Mouse (Mus musculus): ENCODE measurements around the gene Vmn1r217. TPM values are rescaled to one million over a fixed set of nuclear protein-coding genes. Genes with fewer than 3 reads are reported as not detected.
"Not testable (repeated sequence)": the region's sequence is repeated elsewhere in the genome, so short reads cannot be mapped to it uniquely, and the experiment has no call there.

Vmn1r217 gene
- not detected for total RNA-seq (2021)
- long read RNA-seq, result 0 reads

DNA sequence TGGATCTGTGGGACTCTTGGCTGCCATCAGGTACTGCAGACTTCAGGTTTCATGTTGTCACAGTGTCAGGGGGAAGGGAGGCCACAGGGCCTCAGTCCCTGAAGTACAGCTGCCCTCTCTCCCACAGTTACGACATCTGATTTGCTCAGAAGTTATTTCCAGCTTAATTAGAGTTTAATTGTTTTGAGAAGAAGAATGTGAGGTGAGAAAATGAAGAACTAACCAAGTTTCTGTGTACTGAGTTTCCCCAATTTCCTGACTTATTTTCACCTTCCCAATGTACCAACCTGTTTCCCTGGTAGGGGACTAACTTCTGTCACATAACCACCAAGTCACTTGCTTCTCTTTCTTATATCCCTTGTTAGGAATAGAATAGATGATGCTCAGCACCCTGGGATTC lies at the start of gene Vmn1r217:
TSS of gene Vmn1r217 (minus strand) at position 101 of the 400 bp plus-strand sequence.
- DNase-seq (ENCODE audit: low spot score in 2 of 2), result not testable (repeated sequence)

DNA sequence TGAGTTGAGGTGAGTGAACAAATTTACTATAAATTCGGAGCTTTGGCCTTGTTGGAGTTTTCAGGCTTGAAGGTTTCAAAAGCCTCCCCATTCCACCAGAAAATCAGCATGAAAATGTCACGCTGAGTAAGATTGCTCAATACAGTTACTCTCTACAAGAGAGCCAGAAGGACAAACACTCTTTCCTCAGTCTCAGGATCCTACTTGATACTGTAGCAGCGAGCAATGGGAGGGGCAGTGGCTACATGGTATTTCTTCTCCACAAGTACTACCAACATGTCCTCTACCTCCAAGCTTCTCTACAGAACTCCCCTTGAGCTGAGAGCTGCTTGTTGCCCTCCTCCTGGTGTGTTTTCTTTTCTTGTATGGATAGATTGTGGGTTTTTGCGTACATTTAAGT lies 48.4 kb upstream of the Vmn1r217 start:
- DNase-seq (ENCODE audit: low spot score in 2 of 2), result not testable (repeated sequence)

DNA sequence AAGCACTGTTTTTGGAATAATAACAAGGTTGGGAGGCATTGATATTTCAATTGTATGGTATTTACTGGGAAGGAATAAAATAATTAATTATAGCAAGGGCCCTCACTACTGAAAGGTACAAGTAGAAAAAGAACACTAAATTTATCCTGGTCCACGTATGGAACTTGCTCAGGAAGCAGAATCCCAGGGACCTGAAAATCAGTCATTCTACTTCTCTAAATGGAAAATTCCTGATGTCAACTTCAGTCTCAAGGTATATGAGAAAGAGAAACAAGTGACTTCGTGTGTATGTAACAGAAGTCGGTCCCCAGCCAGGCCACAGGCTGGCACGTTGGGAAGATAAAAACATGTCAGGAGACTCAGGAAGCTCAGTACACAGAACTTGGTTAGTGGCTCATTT lies 41.0 kb upstream of the Vmn1r217 start, which contains the start of gene Vmn1r219:
TSS of gene Vmn1r219 (plus strand) at position 301 of the 400 bp plus-strand sequence.
- no peak for DNase-seq (ENCODE audit: low spot score in 2 of 2)

DNA sequence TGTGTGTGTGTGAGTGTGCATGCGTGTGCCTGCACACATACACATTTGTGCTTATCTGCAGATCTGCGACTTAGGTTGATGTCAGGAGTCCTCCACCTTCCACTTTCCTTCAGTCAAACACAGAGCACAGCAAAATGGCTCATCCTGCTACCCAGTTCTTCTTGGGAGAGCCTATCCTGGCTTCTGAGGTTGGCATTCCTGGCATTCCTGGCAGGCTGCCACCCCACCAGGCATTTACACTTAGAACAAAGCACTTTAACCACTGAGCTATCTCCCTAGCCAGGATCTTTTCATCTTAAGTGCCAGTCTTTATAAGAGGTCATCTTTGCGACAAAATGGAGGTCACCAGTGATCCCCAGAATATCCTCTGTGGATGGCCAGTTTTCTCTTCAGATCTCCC lies 39.8 kb upstream of the Vmn1r217 start:
- DNase-seq (ENCODE audit: low spot score in 2 of 2), result no peak

DNA sequence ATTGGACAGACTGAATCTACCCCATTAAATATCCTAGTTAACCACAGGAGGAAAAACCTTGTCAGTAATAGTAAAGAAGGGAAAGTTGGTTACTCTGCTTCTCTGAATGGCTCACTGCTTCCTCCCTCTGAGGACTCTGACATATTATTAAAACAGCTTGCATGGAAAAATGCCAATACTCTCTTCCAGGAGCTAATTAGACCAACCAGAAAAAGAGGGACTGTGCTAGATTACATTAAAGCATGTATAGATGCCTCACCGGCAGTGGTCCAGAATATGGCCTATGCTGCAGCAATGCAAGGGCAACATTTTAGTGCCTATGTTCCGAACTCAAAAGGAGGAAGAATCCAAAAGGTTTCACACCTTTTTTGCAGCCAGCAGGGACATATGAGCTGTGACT lies 20.9 kb upstream of the Vmn1r217 start:
- peak; percentile 5 to 28 for DNase-seq (ENCODE audit: low spot score in 2 of 2)

DNA sequence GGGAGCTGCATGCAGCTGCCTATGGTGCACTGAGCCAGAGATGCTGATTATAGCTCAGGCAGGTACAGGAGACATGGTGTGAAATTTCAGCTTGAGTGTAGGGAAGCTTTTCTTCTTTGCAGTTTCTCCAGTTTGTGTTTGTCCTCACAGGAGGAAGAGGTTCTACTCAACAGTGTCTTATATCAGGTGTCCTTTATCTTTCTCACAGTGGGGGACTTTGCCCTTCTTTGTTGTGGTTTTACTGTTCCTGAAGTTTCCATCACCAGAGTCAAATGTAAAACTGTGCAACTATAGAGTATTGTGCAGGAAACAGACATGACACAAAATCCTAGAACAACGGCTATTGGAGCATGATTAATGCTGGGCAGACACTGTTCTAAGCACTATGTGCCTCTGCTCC lies 15.5 kb upstream of the Vmn1r217 start:
- DNase-seq (ENCODE audit: low spot score in 2 of 2), result no peak

DNA sequence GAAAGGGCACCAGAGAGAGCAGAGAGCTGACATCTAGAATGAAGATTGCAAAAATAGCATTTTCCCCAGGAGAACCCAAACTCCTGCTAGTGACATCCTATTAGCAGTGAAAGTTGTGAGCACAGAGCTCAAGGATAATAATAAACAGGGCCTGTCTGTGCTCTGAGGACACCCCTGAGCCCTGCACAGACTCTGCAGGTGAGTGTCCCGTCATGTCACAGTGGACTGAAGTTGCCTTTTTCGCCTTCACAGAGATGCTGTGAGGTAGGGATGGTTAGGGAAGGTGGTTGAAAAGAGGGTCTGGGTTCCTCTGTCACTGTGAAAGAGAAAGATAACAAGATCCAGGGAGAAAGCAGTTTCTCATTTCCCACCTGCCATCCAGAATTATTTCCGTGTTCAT lies 15.1 kb upstream of the Vmn1r217 start, which contains the start of gene Vmn1r218:
TSS of gene Vmn1r218 (plus strand) at position 57 of the 400 bp plus-strand sequence.
- no peak for DNase-seq (ENCODE audit: low spot score in 2 of 2)

DNA sequence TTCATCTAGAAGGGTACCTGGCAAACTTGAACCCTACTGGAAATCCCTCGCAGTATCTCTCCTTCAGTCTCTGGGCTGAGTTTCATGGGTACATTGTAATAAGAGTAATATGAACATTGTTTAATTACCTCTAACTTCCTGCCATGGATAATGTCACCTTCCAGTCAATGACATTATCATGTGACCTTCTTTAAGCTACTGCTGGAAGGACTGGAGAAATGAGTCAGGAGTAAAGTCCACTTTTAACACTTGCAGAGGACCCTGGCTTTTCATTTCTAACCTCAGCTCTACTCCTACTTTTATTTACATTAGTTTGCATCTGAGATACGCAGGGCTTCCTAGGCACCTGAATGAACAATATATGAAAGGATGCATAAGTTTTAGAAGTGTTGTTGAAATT lies 2.6 kb upstream of the Vmn1r217 start:
- no peak for DNase-seq (ENCODE audit: low spot score in 2 of 2)

DNA sequence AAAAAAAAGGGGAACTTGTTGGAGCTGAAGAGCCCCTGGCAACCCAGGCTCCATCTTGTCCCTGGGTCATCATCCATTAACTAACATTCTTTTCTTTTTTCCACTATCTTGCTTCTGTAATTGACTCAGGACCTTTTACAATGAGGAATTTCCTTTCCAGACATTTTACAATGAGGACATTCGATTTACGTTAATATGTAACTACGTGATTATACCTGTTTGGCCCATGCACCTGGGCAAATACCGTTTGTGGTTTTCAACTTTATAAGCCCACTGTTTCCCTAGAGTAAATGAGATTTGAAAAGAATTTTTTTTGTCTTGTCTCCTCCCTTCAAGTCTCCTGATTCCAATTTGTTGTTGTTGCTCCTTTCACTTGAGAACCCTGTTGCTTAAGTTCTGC lies 23.6 kb downstream of the Vmn1r217 start:
- no peak for DNase-seq (ENCODE audit: low spot score in 2 of 2)

DNA sequence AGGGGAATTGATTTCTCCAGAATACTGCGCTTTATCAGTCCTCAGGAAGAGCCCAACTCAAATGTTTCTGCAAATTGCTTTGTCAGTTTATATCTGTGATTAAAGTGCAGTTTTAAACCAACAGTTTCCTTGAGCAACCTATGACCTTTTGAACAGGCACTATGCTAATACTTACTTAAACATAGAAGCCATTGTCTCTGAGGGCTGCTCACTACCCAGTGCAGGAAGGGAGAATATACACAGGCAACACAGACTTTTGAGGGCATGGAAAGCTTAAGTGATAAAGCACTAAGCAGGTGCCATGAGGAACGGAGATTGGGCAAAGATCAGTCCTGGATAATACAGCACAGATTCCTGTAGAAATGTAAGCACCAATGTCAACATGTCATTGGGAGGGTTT lies 48.7 kb downstream of the Vmn1r217 start:
- no peak for DNase-seq (ENCODE audit: low spot score in 2 of 2)

DNA sequence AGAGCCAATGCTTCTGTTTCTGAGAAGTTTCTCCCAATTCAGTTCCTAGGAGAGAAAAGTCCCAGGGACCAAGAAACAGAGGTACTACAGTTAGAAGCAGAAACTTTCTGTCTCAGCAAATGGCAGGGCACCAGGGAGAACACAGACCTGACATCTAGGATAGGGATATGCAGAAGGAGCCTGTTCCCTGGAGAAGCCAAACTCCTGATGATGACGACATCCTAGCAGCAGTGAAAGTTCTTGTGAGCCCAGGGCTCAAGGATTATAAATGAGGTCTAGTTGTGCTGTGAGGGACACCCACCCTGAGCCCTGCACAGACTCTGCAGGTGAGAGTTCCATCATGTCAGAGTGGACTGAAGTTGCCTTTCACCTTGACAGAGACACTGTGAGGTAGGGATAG lies 50.3 kb downstream of the Vmn1r217 start, which contains the start of gene Vmn1r215:
TSS of gene Vmn1r215 (plus strand) at position 301 of the 400 bp plus-strand sequence.
- DNase-seq (ENCODE audit: low spot score in 2 of 2), result no peak

DNA sequence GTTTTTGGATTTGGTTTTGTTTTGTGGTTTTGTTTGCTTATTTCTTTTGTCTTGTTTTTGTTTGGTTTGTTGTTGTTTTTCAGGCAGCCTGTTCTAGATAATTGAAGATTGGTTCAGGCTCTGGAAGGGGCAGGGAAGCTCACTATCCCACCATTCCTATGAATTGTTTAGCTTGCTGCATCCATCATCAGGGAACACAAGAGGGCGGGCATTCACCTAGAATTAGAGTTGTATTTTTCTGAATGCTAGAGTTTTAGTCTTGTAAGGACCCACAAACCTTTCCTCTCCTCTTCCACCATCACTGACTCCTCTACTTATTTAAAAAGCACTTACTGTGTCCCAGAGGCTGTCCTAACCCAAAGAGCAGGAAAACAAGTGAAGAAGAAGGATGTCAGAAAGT lies 60.2 kb downstream of the Vmn1r217 start:
- DNase-seq (ENCODE audit: low spot score in 2 of 2), result no peak

Other genes starting within 250 kb of the Vmn1r217 start
- gene Vmn1r212, start 234.0 kb downstream of the Vmn1r217 start, total RNA-seq (2021), result not detected
- gene Vmn1r213, start 110.6 kb downstream of the Vmn1r217 start, total RNA-seq (2021), result not detected
- not detected for gene Vmn1r214, start 87.8 kb downstream of the Vmn1r217 start, total RNA-seq (2021)
- not detected for gene Vmn1r215, start 50.2 kb downstream of the Vmn1r217 start, total RNA-seq (2021)
- not detected for gene Vmn1r218, start 14.9 kb upstream of the Vmn1r217 start, total RNA-seq (2021)
- not detected for gene Vmn1r219, start 41.1 kb upstream of the Vmn1r217 start, total RNA-seq (2021)
- not detected for gene Vmn1r220, start 69.7 kb upstream of the Vmn1r217 start, total RNA-seq (2021)
- gene Vmn1r221, start 95.9 kb upstream of the Vmn1r217 start, total RNA-seq (2021), result not detected
- gene Vmn1r222, start 117.7 kb upstream of the Vmn1r217 start, total RNA-seq (2021), result not detected
- gene Vmn1r223, start 128.9 kb upstream of the Vmn1r217 start, total RNA-seq (2021), result not detected